Mouse (Mus musculus): Measurements from ENCODE around the gene Coro1b.
"Not testable (repeated sequence)": the region's sequence is repeated elsewhere in the genome, so short reads cannot be mapped to it uniquely, and the experiment has no call there.

- TF ChIP-seq CTCF, POLR2A (IDR thresholded peaks at IDR 0.05; ENCODE audit: insufficient read depth, low read depth, low read length): not testable (repeated sequence)
Observed at GRCm38 (mm10) chr19:4121896-4122295, 26.5 kb upstream of the Coro1b start.

All from olfactory bulb, adult 2 months (tissue).